Mouse (Mus musculus) left cerebral cortex, adult 18-20 months (tissue): Measurements from ENCODE around the gene Rai14. TPM values are rescaled to one million over a fixed set of nuclear protein-coding genes. Genes with fewer than 3 reads are reported as not detected.

Source experiments
- DNase-seq, 2 experiments: peaks; one replicate each; pipeline ENCODE4 v3.0.0; 2021 to 2022; ENCODE audit warnings: low spot score in 2 of 2, mixed read lengths in 1 of 2
- long read RNA-seq, 2 experiments: library from polyadenylated mRNA; stranded (forward); transcript quantifications; one replicate each; pipeline ENCODE4 v2.0.0; 2021
- total RNA-seq, 2 experiments: library from RNA; stranded (reverse); gene quantifications; 2 replicates each; pipeline ENCODE4 v1.2.3; 2021

Gene Rai14
- total RNA-seq: 10 to 100 TPM in 1 of 2 experiments, 1 to 10 TPM in 1; 7.3 to 11.1 TPM
- long read RNA-seq, experiment 1, full-length matches to known transcripts: 2 of 6 reads
- long read RNA-seq, experiment 1, partial matches to known transcripts: 1 of 6 reads
- long read RNA-seq, experiment 1, other reads (novel, unspliced or antisense): 3 of 6 reads
- long read RNA-seq, experiment 2, full-length matches to known transcripts: 1 of 3 reads
- long read RNA-seq, experiment 2, partial matches to known transcripts: 0 of 3 reads
- long read RNA-seq, experiment 2, other reads (novel, unspliced or antisense): 2 of 3 reads

DNA sequence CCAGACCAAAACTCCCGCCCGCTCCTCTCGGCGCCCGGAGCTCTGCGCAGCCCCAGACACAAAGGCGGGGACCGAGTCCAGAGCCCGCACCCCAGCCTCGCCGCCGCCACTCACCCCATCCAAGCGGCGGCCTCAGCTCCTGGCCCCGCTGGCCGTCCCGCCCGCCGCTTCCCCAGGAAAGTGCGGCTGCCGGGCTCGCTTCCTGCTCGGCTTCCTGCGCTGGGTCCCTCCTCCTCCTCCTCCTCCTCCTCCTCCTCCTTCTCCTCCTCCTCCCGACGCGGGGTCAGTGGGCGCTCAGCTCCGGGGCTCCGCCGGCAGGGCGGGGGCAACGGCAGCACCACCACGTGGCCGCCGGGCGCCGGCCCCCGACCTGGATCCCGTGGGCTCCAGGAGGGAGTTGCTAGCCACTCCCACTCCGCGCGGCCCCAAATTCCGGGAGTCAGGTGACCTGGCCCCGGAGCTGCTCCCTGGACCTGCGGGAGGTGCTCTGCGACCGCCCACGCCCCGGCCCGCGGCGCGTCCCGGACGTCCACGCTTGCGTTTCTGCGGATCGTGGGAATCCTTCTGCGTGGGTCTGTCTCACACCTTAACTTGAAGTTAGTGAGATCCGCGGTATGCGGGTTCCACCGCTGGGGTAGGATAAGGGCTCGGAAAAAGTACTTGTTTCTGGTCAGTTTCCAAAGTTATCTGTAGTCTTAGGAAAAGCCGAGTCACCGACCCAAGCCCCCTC, at the start of gene Rai14:
Rai14 (minus strand) TSS at position 216 of the 730 bp plus-strand sequence.
- DNase-seq: peak; percentile 27 to 34

DNA sequence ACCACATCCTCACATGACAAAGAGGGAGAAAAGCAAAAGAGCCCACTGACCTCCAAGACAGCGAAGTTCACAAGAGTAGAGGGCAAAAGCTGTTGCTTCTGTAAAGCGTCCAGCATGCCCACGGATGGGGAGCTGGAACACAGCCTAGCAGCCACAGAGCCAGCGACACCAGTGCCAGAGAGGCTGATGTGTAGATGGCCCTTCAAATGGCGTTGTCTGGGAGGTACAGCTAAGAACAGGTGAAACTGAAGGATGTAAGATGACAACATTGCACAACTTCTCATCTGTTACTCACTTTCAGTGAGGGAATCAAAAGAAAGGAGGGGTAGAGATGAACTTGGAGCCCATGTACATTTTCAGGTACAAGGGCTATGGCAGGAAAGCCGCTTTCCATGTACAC, 47.0 kb upstream of the Rai14 start:
- DNase-seq: no peak

DNA sequence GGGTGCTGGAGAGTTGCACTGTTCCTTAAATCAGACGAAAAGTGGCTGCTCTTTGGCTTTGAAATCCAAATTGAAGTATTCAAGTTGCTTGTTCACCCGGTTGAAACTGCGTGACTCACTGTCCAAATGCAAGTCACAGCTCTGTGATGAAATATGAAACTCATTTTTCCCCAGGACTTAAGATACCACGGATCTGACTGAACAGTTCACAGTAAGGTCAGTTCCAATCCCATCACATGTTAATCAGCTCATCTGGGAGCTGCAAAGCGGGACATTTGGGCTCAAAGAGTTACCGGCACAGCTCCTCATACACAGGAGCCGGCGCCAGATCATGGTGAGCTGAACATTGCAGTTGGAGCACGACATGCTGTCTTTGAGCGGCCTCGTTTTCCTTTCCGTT, 45.6 kb upstream of the Rai14 start:
- no peak for DNase-seq

DNA sequence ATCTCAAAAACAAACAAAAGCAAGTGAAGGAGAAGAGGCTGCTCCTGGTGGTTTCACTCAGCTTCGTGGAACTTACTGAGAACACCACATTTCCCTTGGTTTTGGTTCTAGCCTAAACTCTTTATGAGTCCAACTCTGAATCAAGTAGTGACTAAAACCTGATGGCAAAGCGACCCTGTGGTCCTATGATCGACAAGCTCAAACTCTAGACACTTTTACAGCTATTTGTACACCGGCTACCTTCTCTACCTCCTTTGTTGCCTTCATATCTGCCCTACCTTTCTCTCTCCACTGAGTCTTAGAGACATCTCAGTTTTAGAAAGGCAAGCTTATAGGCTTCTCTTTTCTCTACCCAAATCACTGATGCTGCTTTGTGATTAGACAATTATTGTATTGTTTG, 45.0 kb upstream of the Rai14 start:
- no peak for DNase-seq

DNA sequence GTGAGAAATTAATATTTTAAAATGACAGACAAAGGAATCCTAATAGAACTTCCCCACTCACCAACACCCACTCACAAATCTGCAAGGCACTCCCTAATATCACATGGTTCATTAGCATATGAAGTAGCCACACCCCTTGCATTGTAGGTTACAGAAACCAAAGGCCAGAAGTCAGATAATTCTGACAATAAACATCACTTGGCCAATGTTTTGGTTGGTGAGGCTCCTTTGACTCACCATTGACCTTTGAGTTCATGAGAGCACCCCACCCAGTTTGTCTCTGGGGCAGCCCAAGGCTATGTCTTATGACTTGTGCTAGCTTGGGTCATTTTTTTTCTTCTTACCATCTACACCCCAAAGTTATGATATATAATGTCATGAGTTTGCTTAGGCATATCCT, 44.4 kb upstream of the Rai14 start:
- no peak for DNase-seq

DNA sequence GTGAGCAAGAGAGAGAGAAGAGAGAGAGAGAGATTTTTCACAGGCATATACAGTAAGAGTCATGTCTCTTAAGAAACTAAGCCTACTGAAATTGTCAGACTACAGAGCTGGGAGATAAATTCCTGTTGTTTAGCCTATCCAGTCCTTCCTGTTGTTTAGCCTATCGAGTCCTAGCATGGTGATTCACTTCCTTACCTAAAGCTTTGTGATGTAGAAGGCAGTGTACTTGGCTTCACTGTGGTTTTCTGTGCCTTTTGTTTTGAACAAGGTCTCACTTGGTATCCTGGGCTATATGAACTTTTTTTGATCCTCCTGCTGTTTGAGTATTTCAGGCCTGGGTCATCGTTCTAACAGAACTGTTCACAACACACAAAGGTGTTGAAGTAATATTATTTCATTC, 36.7 kb upstream of the Rai14 start:
- DNase-seq: no peak

DNA sequence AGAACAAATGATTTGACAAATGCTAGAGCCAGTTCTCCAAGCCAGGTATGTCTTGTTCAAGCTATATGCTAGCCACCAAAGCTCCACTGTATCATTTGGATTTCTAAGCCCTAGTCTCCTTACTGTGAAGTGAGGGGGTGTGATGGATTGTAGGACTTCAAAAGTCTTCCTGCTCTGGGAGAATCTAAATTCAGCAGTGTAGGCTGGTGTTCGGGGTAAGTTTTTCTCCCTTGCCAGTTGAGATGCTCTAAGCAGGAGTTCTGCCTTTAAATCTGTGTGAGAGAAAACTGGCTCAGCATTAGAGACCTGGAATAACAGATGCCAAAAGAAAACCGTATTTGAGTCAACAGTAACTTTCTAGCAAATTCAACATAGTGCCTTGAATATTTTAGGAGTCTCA, 35.9 kb upstream of the Rai14 start:
- DNase-seq: peak in 1 of 2 experiments; percentile 26

DNA sequence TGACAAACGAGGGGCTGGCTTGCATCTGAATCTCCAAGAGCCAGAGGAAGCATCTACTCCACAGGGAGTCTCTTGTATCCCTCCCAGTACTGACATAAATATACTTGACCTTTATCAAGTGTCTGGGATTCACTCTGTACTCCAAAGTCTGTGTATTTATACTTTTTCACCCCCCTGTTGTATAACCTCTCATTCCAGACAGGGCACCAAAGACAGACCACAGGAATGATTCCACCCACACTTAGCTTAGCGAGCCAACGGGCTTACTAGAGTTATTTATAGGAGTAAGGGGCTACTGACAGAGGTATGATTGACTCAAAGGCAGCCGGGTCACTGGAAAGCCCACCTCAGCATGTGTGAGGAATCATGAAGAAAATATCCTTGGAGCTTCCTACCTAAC, 35.3 kb upstream of the Rai14 start:
- DNase-seq: no peak

DNA sequence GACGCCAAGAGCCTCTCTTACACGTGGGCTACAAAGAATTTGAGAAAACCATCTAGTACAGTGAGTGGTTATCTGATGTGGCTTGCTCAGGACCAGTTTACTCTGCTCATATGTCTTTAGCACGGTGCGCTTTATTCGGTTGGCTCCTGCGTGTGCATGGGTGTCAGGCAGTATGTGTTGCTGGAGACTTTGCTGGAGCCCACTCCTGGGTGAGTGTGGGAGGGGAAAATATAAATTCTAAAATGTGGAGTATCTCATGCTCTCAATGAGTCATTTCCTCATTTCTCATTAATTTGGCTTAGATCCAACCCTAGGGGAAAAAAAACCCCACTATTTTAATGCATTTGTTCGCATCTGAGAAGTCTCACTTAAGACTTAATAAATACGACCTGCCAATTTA, 33.2 kb upstream of the Rai14 start:
- DNase-seq: peak; percentile 11 to 25

DNA sequence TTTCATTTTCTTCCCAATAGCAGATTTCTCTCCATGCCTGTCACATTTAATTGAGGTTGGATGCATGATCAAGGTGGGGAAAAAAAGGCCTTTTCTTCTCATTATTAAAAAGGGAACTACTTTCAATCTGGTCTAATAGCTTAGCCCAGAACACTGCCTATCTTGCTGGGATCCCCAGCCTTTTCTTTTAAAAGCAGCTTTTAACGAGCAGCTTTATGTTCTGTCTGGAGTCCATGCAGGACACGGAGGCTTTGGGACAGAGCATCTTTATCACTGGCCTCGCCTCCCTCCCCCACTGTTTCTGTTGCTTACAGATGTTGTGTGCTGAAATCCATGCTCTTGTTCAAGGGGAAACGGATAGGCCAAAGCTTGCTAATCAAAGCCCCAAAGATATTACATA, 32.8 kb upstream of the Rai14 start:
- DNase-seq: no peak

DNA sequence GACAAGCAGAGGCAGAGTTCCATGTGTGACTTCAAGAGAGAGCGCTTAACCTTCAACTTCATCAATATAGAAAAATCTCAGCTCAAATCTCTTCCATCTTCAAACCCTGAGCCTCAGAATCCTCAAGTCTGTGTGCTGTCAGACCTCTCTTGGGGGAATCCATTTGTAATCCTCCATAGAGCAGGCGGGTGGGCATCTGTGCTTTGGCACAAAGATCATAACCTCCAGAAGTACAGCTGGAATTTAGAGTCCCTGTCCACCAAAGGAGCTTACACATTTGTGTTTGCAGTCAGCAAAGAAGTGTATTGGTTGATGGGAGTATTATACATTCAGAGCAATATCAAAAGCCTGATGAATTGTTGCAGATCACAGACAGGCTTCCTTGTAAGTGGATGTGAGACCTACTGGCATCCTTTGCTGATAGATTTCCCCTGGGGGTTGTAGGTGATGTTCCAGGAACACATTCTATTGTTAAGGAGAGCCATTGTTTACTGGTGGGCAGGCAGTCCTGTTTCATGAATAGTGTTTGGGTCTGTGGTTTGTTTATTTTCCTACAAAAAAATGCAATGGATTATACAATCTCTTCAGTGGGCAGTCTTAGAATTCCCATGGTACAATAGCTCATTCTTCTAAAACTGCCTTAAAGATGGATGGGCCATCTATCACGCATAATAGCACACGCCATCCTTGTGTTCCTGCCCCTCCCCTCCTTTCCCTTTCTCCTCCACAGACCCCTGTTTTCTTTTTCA, 32.1 kb upstream of the Rai14 start:
- no peak for DNase-seq

DNA sequence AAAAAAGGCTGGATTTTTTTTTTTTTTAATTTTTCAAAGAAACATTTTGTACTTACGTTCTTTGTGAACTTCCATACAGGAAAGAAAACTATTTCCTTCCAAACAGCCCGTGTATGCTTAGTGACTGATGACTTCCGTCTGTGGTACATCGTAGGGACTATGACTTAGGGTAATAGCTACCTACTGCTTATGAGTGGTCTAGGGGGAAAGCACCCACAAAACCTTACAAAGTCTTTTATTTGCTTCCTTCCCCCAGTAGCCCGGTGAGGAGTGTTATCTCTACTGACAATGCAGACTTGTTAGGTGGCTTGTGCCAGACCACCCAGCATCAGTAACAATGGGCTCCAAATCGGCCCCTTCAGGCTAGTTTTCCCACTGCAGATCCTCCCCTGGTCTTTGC, 28.0 kb upstream of the Rai14 start:
- DNase-seq: no peak

DNA sequence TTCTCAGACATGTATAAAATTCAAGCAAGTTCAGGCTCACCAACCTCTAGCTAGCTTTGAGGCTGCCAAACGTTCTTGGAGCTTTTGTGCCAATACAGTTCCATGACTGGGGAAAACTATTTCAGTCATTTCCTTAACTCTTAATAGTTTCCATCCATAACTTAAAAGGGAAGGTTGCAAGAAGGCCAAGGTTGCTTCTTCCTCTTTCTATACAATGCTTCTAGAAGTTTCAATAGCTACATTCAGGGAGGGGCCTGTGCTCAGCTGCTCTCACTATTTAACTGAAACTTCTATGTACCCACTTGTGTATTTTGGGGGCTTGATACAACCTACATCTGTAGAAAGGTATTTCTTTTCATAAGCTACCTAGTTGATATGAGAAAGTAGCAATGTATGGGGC, 24.9 kb upstream of the Rai14 start:
- no peak for DNase-seq

DNA sequence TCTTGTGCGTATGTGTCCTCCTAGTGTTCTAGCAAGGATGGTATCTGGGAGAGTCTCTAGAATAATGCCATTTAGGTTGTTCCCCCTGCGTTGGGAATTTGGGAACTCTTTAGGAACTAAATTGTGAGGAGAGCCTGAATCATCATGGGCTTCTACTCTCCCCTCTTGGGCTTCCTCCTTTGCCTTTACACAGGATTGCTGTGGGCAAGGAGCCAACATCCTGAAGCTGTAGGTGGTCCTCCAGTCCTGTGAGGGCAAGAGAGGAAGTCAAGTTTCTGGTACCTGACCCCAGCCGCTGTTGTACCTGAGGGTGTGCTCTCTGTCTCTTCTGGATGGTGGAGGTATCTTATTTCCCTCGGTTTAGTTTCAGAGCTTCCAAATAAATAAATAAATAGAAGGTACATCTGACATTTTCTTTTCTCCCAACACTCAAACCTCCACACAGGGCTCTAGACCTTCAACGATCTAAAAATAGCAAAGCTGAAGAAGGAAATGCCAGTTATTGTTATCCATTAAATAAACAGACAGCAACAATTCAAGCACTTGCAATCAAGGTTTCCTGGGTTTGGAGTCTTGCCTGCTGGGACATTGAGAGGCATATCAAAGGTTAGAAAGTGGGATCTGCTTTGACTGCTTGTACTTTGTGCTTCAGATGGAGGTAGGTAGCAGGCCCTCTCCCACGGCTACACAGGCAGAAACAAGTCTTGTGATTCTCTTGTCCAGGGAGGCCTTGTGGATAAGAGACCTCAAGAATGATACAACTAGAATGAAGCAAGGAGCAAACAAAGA, 24.1 kb upstream of the Rai14 start:
- no peak for DNase-seq

DNA sequence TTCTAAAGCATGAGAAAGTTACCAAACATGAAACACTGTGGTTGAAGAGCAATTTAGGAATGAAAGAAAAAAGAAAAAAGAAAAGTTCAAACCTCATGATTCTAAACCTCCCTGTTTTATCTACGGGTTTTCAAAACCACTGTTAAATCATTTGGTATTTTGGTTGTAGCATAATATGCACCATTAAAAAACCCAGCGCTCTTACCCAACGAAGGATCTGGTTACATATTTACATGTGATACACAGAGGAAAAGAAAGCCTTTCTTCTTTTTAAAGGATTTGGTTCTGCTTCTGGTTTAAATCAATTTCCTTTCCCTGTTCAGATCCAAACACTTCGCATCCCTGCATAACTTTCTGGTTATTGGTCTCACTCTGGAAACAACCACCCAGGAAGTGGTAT, 21.5 kb upstream of the Rai14 start:
- no peak for DNase-seq

DNA sequence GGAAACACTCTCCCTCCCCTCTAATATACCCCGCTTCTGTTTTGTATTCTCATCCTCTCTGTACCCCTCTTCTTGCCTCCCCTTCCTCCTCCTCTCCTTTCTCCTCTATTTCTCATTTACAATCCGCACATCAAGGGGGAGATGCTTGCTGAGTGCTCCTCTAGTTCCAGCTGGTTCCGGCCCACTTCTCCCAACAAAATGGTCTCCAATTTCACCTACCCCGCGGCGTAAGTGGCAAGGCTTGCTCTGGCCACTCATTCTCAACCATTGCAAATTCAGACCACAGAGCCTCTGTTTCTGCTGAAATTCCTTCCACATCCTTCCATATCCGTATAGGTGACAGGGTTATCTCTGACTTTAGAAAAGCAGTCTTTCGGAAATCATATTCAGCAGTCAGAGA, 20.8 kb upstream of the Rai14 start:
- DNase-seq: no peak

DNA sequence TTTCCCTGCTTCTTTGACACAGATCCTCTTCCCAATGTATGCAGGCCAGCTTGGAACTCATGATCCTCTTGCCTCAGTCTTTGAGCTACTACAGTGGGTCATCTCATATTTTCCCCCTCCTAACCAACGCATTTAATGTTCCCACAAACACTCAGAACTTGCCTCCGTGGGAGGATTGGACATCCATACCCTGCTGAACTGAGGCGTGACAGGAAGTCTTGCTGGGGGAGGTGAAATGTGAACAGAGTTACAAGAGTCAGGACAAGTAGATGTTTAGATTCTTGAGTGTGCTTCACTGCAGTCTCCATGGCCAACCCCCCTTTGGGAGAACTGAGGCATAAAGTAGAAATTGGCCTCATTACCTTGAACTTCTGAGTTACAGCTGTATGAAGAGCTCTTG, 17.0 kb upstream of the Rai14 start:
- DNase-seq: no peak

DNA sequence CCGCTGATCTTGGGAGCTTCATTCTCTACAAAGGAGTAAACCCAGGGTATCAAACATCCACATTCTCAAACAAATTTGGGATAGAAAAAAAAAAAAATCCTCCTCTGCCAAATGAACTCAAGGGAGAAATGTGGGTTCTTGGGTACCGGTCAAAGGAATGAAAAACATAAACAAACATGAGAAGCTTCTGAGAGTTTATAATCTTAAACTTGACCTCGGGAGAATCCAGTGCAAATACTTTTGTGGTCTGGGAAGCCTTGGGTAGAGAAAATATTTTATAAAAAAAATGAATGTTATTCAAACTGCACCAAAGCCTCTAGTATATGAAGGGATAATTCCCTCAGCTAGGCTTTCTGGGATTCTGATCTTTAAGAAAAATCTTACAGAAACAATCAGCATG, 11.8 kb upstream of the Rai14 start:
- DNase-seq: no peak

DNA sequence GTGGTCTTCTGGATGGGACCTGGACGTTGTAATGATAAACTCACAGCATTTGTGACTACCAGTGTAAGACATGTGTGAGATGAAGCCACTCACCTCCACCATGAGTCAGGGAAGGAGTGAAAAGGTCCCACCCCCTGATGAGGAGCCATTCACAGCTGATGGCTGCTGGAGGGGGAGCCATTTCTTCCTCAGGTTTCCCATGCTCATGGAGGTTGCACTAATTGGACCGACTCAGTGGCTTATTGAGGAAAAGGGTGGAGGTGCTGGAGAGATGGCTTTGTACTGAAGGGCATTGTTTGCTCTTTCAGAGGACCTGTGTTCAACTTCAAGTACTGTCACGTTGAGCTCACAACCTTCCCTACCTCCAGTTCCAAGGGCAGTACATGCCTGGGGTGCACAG, 10.4 kb upstream of the Rai14 start:
- DNase-seq: no peak

DNA sequence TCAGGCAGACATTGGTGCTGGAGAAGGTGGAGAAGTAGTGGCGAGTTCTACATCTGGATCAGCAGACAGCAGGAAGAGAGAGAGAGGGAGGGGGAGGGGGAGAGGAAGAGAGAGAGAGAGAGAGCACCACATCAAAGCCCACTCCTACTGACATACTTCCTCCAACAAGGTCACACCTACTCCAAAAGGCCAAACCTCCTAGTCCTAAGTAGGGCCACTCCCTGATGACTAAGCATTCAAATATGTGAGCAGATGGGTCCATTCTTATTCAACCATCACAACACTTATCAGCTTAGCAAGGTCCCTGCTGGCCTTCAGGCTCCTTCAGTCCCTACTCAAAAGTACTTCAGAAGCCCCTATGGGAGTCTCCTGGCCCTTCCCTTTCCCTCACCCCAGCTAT, 9.1 kb upstream of the Rai14 start:
- no peak for DNase-seq

DNA sequence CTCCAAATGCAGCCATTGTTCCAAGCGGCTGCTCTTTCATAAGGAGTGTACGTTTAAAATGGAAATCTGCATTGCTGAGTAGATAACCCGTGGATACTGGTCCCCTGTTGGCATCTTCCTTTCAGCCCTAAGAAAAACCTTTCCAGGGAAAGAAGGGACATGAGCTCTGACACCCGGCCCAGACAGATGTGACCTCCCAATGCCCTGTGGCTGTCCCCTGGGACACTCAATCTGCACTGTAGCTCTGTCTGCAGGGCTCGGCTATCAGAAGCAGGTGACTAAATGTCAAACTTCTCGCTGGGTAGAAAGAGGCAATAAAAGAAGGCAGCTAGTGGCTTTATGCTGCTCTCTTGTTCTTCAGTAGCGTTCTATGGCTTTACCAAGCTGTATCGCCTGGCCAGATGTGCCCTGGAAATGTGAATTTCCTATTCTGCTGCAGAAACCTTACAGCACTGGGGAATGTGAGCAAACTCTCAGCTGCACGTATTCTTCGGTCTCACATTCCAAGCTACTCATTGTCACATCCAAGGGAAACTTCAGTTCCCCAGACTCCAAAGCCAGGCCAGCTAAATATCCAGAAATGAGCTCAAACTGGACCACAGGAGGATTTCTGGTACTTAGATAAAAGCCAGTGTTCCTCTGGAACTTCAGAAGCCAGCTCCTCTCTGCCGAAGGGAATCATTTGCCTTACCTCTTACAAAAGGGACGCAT, 8.4 kb upstream of the Rai14 start:
- no peak for DNase-seq
